Mouse (Mus musculus) megakaryocyte, embryonic 14.5 days (primary cell): ENCODE results near the gene Kctd2. TPM values are rescaled to one million over a fixed set of nuclear protein-coding genes. Genes with fewer than 3 reads are reported as not detected.
"Not testable (repeated sequence)": the region's sequence is repeated elsewhere in the genome, so short reads cannot be mapped to it uniquely, and the experiment has no call there.

Experiments used
- H3K27me3 ChIP-seq: replicated peaks from 2 replicates; pipeline ENCODE3; 2012; ENCODE audit warnings: inconsistent platforms
- H3K36me3 ChIP-seq: replicated peaks from 2 replicates; pipeline ENCODE3; 2012; ENCODE audit warnings: low read length, inconsistent platforms, mixed read lengths
- H3K4me1 ChIP-seq: 2 replicates; pipeline ENCODE4 v1.6.1; 2012; ENCODE audit warnings: inconsistent platforms
- H3K4me3 ChIP-seq: replicated peaks from 2 replicates; pipeline ENCODE3; 2012; ENCODE audit warnings: moderate library complexity, mild to moderate bottlenecking, inconsistent platforms
- H3K9me3 ChIP-seq: 2 replicates; pipeline ENCODE4 v1.6.1; 2012; ENCODE audit warnings: inconsistent platforms
- FLI1 ChIP-seq: IDR thresholded peaks from 2 replicates; pipeline ENCODE4 v1.6.1; 2012; ENCODE audit warnings: low read length, inconsistent platforms, mixed read lengths
- GATA1 ChIP-seq: IDR thresholded peaks from 3 replicates; pipeline ENCODE4 v1.6.1; 2012; ENCODE audit warnings: mixed read lengths, low read length, inconsistent platforms, borderline replicate concordance
- polyA plus RNA-seq: library from polyadenylated mRNA; stranded (reverse); fragments of >175 nt; gene quantifications from 2 replicates; pipeline ENCODE4 v1.2.3, GENCODE M21; 2012; ENCODE audit warnings: low replicate concordance; ENCODE audit not compliant: insufficient read depth

Kctd2 gene
- polyA plus RNA-seq, 1 experiment = 13.7 TPM

DNA sequence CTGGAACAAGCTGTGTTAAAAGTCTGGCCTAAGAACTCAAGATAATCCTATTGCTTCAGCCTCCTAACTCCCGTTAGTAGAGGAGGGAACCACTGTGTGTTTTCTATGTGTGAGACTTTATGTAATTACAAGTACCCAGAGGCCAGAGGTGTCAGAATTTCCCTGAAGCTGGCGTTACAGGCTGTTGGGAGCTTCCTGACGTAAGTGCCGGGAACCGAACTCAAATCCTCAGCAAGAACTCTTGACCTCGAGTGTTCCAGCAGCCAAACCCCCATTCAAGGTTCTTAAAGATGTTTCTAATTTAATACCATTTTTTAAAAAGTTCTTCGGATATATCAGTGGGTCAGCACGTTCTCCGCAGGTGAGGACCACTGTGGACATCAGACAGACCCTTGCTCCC, 38.7 kb upstream of the Kctd2 start:
- Histone ChIP-seq H3K4me1 (peaks cover 21% of the 10 kb centered on the region), H3K27me3 (peaks cover 93% of the 10 kb centered on the region), H3K36me3 (no peaks in the 10 kb centered on the region), H3K9me3 (peaks cover 25% of the 10 kb centered on the region), H3K4me3 (no peak overlapping the region)
- TF ChIP-seq GATA1 (no peak), FLI1 (no peak)

DNA sequence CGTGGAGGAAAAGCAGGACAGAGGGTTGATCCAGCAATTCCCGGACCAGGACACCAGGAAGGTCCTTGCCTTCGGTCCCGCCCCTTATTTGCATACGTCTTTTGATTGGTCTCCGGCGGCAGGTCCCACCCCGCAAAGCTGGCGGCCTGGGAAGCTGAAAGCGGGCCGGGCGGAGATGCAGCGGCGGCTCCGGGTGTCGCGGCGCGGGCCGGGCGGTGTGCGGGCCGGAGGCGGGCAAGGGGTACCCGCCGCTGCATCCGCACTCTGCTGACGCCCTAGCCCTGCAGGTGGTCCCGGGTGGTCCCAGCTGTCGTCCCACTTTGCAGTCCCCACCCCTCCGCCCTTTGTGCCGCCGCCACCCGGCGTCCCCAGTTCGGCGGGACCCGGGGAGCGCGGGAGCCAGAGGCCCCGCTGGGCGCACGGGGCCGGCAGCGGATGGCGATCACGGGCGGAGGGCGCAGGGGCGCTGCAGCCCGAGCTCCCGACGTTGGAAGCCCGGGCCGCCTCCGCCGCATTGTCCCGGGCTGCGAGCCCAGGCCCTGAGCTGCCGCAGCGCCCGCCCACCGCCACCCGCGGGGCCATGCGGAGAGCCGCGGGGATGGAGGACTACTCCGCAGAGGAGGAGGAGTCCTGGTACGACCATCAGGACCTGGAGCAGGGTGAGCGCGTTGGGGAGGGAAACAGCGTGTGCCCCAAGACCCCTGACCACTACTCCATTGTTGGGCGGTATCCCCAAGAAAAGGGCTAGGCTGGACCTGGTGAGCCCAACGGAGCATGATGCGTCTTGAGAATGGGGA, 38.0 kb upstream of the Kctd2 start, which contains the start of gene Cdr2l:
TSS of gene Cdr2l (plus strand) at position 174 of the 797 bp plus-strand sequence.
- Histone ChIP-seq H3K27me3 (peaks cover 93% of the 10 kb centered on the region), H3K9me3 (peaks cover 25% of the 10 kb centered on the region), H3K4me3 (peak within 1 kb of the TSS; percentile 88), H3K4me1 (peaks cover 21% of the 10 kb centered on the region), H3K36me3 (no peaks in the 10 kb centered on the region)
- no peak for TF ChIP-seq GATA1
- no peak for TF ChIP-seq FLI1

DNA sequence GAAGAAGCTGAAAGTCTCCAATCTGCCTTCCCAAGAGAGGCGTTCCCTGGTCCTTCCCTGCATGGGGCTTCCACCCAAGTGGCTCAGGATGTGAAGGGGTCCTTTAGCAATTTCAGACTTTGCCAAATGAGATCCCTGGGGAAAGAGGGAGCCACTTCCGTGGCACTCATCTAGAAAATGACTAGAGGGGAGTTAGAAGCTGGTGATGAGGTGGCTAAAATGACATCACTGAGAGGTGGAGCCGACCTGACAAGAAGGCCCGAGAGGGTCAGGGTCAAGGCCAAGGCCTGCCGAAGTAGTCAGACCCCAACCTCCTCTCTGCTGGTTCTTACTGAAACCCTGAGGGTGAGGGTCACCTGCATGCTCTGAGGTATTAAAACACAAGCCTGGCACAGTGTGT, 37.0 kb upstream of the Kctd2 start:
- peaks cover 24% of the 10 kb centered on the region for H3K9me3 ChIP-seq
- H3K27me3 ChIP-seq = peaks cover 91% of the 10 kb centered on the region
- TF ChIP-seq GATA1 (no peak), FLI1 (no peak)
- H3K4me1 ChIP-seq = peaks cover 21% of the 10 kb centered on the region
- H3K36me3 ChIP-seq = no peaks in the 10 kb centered on the region
- no peak overlapping the region for H3K4me3 ChIP-seq

DNA sequence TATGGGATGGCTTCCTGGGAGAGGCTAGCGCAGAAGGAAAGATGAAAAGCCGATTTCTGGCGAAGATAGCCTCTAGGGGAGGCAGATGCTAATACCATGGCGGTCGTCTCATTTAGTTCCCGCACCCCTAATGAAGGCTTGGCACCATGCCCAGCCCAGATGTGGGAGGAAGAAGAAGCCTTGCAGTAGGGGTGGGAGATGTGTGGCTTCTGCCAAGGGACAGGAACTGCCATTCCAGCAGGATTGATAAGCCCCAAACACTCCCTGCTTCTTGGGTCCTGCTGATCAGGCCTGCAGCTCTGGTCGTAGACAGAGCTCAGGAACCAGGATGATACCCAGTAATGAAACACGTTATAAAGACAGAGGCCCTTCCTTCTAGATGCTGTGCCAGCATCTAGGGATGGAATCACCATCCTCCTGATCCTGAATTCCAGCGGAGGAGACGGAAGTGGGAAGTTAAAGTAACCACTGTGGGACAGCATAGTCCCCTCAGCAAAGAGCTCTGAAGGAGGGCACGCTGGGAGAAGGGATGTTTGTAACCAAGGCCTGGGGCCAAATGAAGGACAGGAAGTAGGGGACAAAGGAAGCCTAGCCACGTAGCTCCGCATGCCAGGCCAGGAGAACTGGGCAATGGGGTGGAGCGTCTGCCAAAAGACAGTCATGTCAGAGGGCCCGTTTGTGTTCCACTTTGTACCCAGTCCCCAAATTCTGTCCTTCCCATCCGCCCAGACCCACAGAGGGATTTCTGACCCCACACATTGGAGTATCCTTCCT, 36.0 kb upstream of the Kctd2 start:
- H3K4me3 ChIP-seq = no peak overlapping the region

DNA sequence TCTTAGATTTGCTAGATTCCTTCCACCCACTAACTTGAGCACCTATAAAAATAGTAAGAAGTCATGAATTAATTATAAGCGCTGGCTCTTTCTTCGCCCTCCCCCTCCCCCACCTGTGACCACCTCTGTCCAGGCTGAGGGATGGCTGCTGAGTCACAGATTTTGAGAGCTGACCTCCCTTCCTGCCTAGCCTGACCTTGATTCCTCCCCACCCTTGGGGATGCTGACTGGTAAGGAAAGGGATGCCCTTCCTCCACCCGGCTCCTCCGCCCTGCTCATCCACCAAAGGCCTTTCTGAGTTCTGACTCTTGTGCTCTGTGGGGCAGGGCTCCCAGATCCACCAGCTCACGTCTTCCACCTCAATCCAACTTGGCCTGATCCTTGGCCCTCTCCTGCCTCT, 35.3 kb upstream of the Kctd2 start:
- peaks cover 21% of the 10 kb centered on the region for H3K4me1 ChIP-seq
- peaks cover 81% of the 10 kb centered on the region for H3K27me3 ChIP-seq
- no peaks in the 10 kb centered on the region for H3K36me3 ChIP-seq
- no peak overlapping the region for H3K4me3 ChIP-seq
- TF ChIP-seq GATA1 = no peak
- no peak for TF ChIP-seq FLI1
- peaks cover 7% of the 10 kb centered on the region for H3K9me3 ChIP-seq

More for the DNA sequence above, 36.0 kb upstream of the Kctd2 start:
- Histone ChIP-seq H3K4me1 (peaks cover 21% of the 10 kb centered on the region), H3K27me3 (peaks cover 87% of the 10 kb centered on the region), H3K9me3 (peaks cover 14% of the 10 kb centered on the region), H3K36me3 (no peaks in the 10 kb centered on the region)
- TF ChIP-seq FLI1 (no peak), GATA1 (no peak)

DNA sequence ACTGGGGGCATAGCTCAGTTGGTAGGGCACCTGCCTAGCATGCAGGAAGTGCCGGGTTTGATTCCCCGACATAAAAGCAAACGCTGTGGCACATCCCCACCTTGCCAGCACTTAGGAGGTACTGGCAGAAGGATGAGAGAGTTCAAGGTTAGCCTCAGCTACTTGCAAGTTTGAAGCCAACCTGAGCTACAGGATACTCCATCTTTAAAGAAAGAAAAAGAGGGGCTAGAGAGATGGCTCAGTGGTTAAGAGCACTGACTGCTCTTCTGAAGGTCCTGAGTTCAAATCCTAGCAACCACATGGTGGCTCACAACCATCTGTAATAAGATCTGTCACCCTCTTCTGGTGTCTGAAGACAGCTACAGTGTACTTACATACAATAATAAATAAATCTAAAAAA, 33.1 kb upstream of the Kctd2 start:
- not testable (repeated sequence) for H3K9me3 ChIP-seq, H3K36me3 ChIP-seq, H3K4me3 ChIP-seq
- H3K27me3 ChIP-seq = peaks cover 83% of the 10 kb centered on the region
- H3K4me1 ChIP-seq = peaks cover 17% of the 10 kb centered on the region

DNA sequence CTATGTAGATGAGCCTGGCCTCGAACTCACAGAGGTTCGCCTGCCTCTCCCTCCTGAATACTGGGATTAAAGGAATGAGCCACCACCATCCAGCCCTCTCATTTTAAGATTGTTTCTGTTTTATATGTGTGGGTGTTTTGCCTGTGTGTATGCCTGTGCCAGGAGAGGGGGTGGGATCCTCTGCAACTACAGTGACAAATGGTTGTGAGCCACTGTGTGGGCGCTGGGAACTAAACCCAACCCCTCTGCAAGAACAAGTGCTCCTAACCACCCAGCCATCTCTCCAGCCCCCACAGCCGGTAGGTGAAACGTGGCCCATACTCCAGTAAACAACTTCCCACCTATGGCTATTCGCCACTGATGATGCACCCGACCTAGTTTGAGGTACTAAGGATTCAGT, 28.6 kb upstream of the Kctd2 start:
- Histone ChIP-seq H3K36me3 (no peaks in the 10 kb centered on the region), H3K4me3 (no peak overlapping the region), H3K27me3 (peaks cover 80% of the 10 kb centered on the region), H3K9me3 (peaks cover 6% of the 10 kb centered on the region; the same call in 1 of the 2 replicates), H3K4me1 (peaks cover 11% of the 10 kb centered on the region; the same call in 1 of the 2 replicates)
- TF ChIP-seq GATA1 = no peak
- no peak for TF ChIP-seq FLI1

DNA sequence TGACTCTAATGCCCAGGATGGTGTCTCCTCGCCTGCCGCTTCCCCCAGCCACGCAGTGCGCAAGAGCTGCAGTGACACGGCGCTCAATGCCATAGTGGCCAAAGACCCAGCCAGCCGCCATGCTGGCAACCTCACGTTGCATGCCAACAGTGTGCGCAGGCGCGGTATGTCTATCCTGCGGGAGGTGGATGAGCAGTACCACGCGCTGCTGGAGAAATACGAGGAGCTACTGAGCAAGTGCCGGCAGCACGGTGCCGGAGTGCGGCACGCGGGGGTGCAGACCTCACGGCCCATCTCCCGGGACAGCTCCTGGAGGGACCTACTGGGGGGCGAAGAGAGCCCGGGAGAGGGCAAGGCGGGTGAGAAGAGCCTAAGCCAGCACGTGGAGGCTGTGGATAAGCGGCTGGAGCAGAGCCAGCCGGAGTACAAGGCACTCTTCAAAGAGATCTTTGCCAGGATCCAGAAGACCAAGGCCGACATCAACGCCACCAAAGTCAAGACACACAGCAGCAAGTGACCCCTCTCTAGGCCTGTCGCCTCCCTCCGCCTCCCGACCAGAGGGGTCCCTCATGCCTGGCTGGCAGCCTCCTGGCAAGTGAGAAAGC, 26.1 kb upstream of the Kctd2 start:
- H3K4me1 ChIP-seq = peaks cover 11% of the 10 kb centered on the region; the same call in 1 of the 2 replicates

DNA sequence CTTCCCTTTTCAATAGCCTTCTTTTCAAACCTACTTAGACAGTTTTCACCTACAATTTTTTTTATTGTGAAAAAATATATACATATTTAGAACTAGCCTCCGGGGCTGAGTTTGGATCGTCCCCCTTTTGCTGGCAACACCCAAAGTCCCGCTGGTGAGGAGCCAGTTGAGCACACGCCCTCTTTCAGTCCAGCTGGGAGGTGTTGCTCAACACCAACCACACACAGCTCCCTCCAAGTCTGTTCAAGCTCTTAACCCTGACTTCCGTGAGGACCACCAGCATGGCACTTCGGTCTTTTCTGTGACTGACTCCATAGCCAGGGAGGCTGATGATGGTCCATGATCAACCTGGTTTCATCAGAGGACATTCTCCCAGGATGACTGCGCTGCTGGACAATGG, 21.8 kb upstream of the Kctd2 start:
- H3K27me3 ChIP-seq = peaks cover 64% of the 10 kb centered on the region

More for the DNA sequence above, 26.1 kb upstream of the Kctd2 start:
- peaks cover 6% of the 10 kb centered on the region; the same call in 1 of the 2 replicates for H3K9me3 ChIP-seq
- H3K36me3 ChIP-seq = no peaks in the 10 kb centered on the region
- peaks cover 80% of the 10 kb centered on the region for H3K27me3 ChIP-seq
- H3K4me3 ChIP-seq = no peak overlapping the region
- TF ChIP-seq GATA1 (no peak), FLI1 (no peak)

More for the DNA sequence above, 21.8 kb upstream of the Kctd2 start:
- TF ChIP-seq FLI1 = no peak
- H3K4me1 ChIP-seq = peaks cover 11% of the 10 kb centered on the region; the same call in 1 of the 2 replicates
- H3K36me3 ChIP-seq = no peaks in the 10 kb centered on the region
- H3K9me3 ChIP-seq = no peaks in the 10 kb centered on the region
- H3K4me3 ChIP-seq = no peak overlapping the region
